Mouse (Mus musculus): ENCODE measurements at regions not wholly inside any gene's neighbourhood (a gene's known extent, or its start where the extent isn't known, plus 50 kb on each side); places are given as distances from the start of the nearest gene placed in this dataset.

- Histone ChIP-seq H3K9ac (ENCODE audit: low read length) (no peak overlapping the region), H3K4me1 (ENCODE audit: control insufficient read depth, insufficient read depth, low read length) (no peaks in the 10 kb centered on the region), H3K36me3 (ENCODE audit: control insufficient read depth, insufficient read depth, low read length) (no peaks in the 10 kb centered on the region), H3K27me3 (ENCODE audit: control insufficient read depth, insufficient read depth, low read length) (no peaks in the 10 kb centered on the region), H3K4me2 (no peak overlapping the region), H3K27ac (ENCODE audit: low read depth, low read length) (no peak overlapping the region), H3K9me3 (ENCODE audit: control insufficient read depth, low read length) (no peaks in the 10 kb centered on the region), H3K4me3 (ENCODE audit: low read depth, low read length) (no peak overlapping the region)
- WGBS = 64% methylated on average over 2 of the region's 2 CpGs
- ATAC-seq (ENCODE audit: low FRiP score) (no peak), DNase-seq (ENCODE audit: low spot score, missing footprints) (no peak)
These were observed 160.8 kb upstream of the Ddi1 start for GRCm38 (mm10) chr9:6430437-6430836.

All from midbrain, embryonic 11.5 days (tissue).